Mouse (Mus musculus) heart, adult 9 months (tissue): ENCODE results near the gene Olfr309.
"Not testable (repeated sequence)": the region's sequence is repeated elsewhere in the genome, so short reads cannot be mapped to it uniquely, and the experiment has no call there.

Experiments used
- DNase-seq, 2 experiments: peaks; one replicate each; pipeline ENCODE4 v3.0.0; 2022; ENCODE audit warnings: low spot score in 2 of 2

Gene Olfr309

GRCm38 (mm10) chr7:86313608-86314007, at the start of gene Olfr309:
Olfr309 (minus strand) TSS chr7:86313708.
- no peak for DNase-seq

GRCm38 (mm10) chr7:86346296-86346695, 32.8 kb upstream of the Olfr309 start:
- DNase-seq, result not testable (repeated sequence)

- no peak for DNase-seq
Measured at GRCm38 (mm10) chr7:86344253-86344652, 30.7 kb upstream of the Olfr309 start.

GRCm38 (mm10) chr7:86342881-86343565, 29.5 kb upstream of the Olfr309 start:
- DNase-seq, result no peak

GRCm38 (mm10) chr7:86337486-86337885, 24.0 kb upstream of the Olfr309 start, which contains the start of gene Olfr307:
Olfr307 (minus strand) TSS chr7:86337586.
- no peak for DNase-seq

- DNase-seq, result no peak
Measured at GRCm38 (mm10) chr7:86325530-86325929, 12.0 kb upstream of the Olfr309 start, which contains the start of gene Olfr308. Olfr308 (minus strand) TSS chr7:86325630.

- DNase-seq, result no peak
Measured at GRCm38 (mm10) chr7:86321323-86321722, 7.8 kb upstream of the Olfr309 start.

GRCm38 (mm10) chr7:86277072-86277471, 36.4 kb downstream of the Olfr309 start, which contains the start of gene Olfr310:
Olfr310 (minus strand) TSS chr7:86277172.
- DNase-seq, result no peak
